Mouse (Mus musculus) ES-E14 (cell line): ENCODE results near the gene Osbpl10. TPM values are rescaled to one million over a fixed set of nuclear protein-coding genes. Genes with fewer than 3 reads are reported as not detected.

ENCODE experiments used
- DNase-seq: peaks from one replicate; pipeline ENCODE4 v3.0.0-alpha.2; 2013; ENCODE audit warnings: low read depth, low spot score
- H3K27ac ChIP-seq: 2 replicates; pipeline ENCODE4 v1.5.1; 2012; ENCODE audit warnings: low read depth, mild to moderate bottlenecking, low read length, moderate library complexity, mixed read lengths; ENCODE audit not compliant: poor library complexity, insufficient read depth, severe bottlenecking
- H3K36me3 ChIP-seq: 2 replicates; pipeline ENCODE4 v1.6.1; 2012; ENCODE audit warnings: mild to moderate bottlenecking, low read length, moderate library complexity, mixed read lengths; ENCODE audit not compliant: control insufficient read depth, poor library complexity, insufficient read depth, severe bottlenecking
- H3K4me1 ChIP-seq, 2 experiments: fragments of 150-350 bp in 1 of 2; sonication (generic) in 1 of 2; 2 replicates each; pipeline ENCODE4 v1.6.1; 2012; ENCODE audit warnings: low read length in 2 of 2, mild to moderate bottlenecking in 1 of 2, mixed read lengths in 1 of 2; ENCODE audit not compliant: control insufficient read depth in 2 of 2, insufficient read depth in 2 of 2, poor library complexity in 1 of 2
- H3K4me3 ChIP-seq, 2 experiments: fragments of 150-350 bp in 1 of 2; sonication (generic) in 1 of 2; 2 replicates each; pipeline ENCODE4 v1.5.1; 2012; ENCODE audit warnings: low read length in 2 of 2, low read depth in 1 of 2, mild to moderate bottlenecking in 1 of 2, mixed read lengths in 1 of 2; ENCODE audit not compliant: insufficient read depth in 1 of 2, poor library complexity in 1 of 2, severe bottlenecking in 1 of 2
- H3K9ac ChIP-seq: 2 replicates; pipeline ENCODE4 v1.6.1; 2012; ENCODE audit warnings: low read depth, mild to moderate bottlenecking, low read length, mixed read lengths; ENCODE audit not compliant: poor library complexity, insufficient read depth, severe bottlenecking
- H3K9me3 ChIP-seq: fragments of 150-350 bp; sonication (generic); 2 replicates; pipeline ENCODE4 v1.6.1; 2012; ENCODE audit warnings: low read depth, mild to moderate bottlenecking, low read length; ENCODE audit not compliant: control insufficient read depth, insufficient read depth
- CHD2 ChIP-seq: IDR thresholded peaks from 2 replicates; pipeline ENCODE4 v1.6.1; 2014; ENCODE audit warnings: mild to moderate bottlenecking, low read depth, low read length, inconsistent platforms
- HCFC1 ChIP-seq: IDR thresholded peaks from 2 replicates; pipeline ENCODE4 v1.6.1; 2012; ENCODE audit warnings: low read length, inconsistent platforms, borderline replicate concordance; ENCODE audit not compliant: insufficient read depth
- MAFK ChIP-seq: IDR thresholded peaks from 2 replicates; pipeline ENCODE4 v1.6.1; 2014; ENCODE audit warnings: mild to moderate bottlenecking, low read depth, low read length, inconsistent platforms; ENCODE audit not compliant: insufficient read depth
- ZC3H11A ChIP-seq: IDR thresholded peaks from 2 replicates; pipeline ENCODE4 v1.6.1; 2012; ENCODE audit warnings: low read depth, mild to moderate bottlenecking, inconsistent platforms, low read length, borderline replicate concordance
- ZNF384 ChIP-seq: IDR thresholded peaks from 2 replicates; pipeline ENCODE4 v1.6.1; 2012; ENCODE audit warnings: low read depth, low read length, inconsistent platforms
- in situ Hi-C, 2 experiments: fragments of 600-800 bp; cut with MboI; formaldehyde crosslinking; loops; one replicate each; pipeline ENCODE4 v1.15.1; 2025; ENCODE audit warnings: low sequenced_read_pairs in 2 of 2, inconsistent platforms in 1 of 2; ENCODE audit not compliant: unreplicated experiment in 2 of 2
- total RNA-seq: library from RNA; depleted of rRNA; stranded (reverse); fragments of 300-350 nt; gene quantifications from 2 replicates; pipeline ENCODE4 v1.2.3, GENCODE M21; 2012

Gene Osbpl10
- total RNA-seq, 1 experiment: 15.2 TPM

GRCm38 (mm10) chr9:115214572-115215571, 236.5 kb downstream of the Osbpl10 start:
- in situ Hi-C loops: no loop called here
- Histone ChIP-seq H3K27ac (no peak overlapping the region), H3K9me3 (no peaks in the 10 kb centered on the region), H3K4me3 (no peak overlapping the region), H3K36me3 (no peaks in the 10 kb centered on the region), H3K4me1 (peaks cover 9 to 30% of the 10 kb centered on the region in 2 experiments), H3K9ac (no peak overlapping the region; the same call in 1 of the 2 replicates)
- TF ChIP-seq HCFC1: no peak
- no peak for TF ChIP-seq MAFK
- no peak for TF ChIP-seq ZC3H11A
- peak; percentile 42; the same call in 1 of the 2 replicates for TF ChIP-seq ZNF384
- no peak for DNase-seq

DNA sequence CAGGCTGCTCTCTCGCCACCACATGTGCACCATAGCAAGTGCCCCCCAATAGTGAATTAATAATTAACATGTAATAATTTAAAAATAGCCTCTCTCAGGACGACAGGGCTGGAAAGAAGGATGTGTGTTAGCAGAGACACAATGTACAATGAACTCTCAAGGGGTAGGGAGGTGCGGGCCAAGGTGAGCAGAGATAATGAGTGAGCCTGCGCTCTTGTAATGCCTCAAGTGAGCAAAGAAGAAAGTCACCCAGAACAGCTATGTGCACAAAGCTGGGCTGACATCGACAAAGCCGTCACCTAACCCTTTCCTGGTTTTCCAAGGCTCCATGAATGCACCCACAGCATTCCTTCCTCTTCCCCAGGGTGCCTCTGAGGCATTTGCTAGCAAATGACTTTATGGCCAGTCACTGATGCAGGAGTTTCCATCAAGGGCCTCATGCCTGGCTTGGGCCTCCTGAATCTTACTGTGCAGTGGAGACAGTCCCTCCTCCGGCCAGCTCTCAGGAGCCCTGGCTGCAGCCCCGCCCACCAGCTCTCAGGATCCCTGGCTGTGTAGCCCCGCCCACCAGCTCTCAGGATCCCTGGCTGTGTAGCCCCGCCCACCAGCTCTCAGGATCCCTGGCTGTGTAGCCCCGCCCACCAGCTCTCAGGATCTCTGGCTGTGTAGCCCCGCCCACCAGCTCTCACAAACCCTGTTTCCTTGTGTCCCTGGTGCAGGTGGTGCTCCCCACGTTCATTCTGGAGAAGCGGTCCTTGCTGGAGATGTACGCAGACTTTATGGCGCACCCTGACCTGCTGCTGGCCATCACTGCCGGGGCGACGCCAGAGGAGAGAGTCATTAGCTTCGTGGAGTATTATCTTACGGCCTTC, 237.7 kb downstream of the Osbpl10 start:
- Histone ChIP-seq H3K9me3 (no peaks in the 10 kb centered on the region), H3K4me3 (peak overlapping the region; percentile 47 to 65), H3K27ac (no peak overlapping the region), H3K4me1 (peaks cover 9 to 30% of the 10 kb centered on the region in 2 experiments), H3K9ac (no peak overlapping the region), H3K36me3 (no peaks in the 10 kb centered on the region)
- in situ Hi-C loops: no loop called here
- TF ChIP-seq ZC3H11A (no peak), CHD2 (no peak), MAFK (no peak), ZNF384 (no peak), HCFC1 (no peak)
- DNase-seq: peak; percentile 72

- no peaks in the 10 kb centered on the region for H3K9me3 ChIP-seq
- peaks cover 9 to 24% of the 10 kb centered on the region in 2 experiments for H3K4me1 ChIP-seq
- no peaks in the 10 kb centered on the region for H3K36me3 ChIP-seq
- H3K9ac ChIP-seq: no peak overlapping the region
- in situ Hi-C loops: no loop called here
- no peak overlapping the region for H3K4me3 ChIP-seq
- no peak for TF ChIP-seq HCFC1
- TF ChIP-seq ZC3H11A: no peak
- no peak for TF ChIP-seq ZNF384
- no peak for TF ChIP-seq CHD2
- no peak for TF ChIP-seq MAFK
- DNase-seq: no peak
- H3K27ac ChIP-seq: no peak overlapping the region
These were observed 239.6 kb downstream of the Osbpl10 start for GRCm38 (mm10) chr9:115217984-115218383.

DNA sequence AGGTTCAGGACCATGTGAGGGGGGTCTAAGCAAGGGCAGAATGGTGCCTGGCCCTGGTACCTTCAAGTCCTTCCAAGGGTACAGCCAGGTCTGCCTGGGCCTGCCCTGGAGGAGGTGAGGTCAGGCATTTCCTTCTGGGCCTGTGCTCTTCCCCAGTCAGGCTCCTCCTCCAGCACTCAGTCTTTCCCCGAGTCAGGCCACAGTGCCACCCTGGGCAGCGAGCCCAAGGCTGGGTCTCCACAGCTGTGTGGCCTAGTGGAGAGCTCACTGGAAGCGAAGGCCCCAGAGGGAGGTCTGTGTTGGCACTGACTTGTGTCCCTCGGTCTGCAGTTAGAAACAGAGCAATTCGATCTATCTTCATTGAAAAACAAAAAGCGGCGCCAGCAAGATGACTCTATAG, 242.1 kb downstream of the Osbpl10 start:
- H3K27ac ChIP-seq: no peak overlapping the region
- no peak for DNase-seq
- H3K9ac ChIP-seq: no peak overlapping the region
- H3K36me3 ChIP-seq: peaks cover 3% of the 10 kb centered on the region; the same call in 1 of the 2 replicates
- H3K9me3 ChIP-seq: no peaks in the 10 kb centered on the region
- no peak for TF ChIP-seq ZNF384
- no peak for TF ChIP-seq HCFC1
- no peak for TF ChIP-seq CHD2
- TF ChIP-seq MAFK: no peak
- no peak for TF ChIP-seq ZC3H11A
- H3K4me3 ChIP-seq: no peak overlapping the region
- in situ Hi-C loops: no loop called here
- H3K4me1 ChIP-seq: peaks cover 2 to 8% of the 10 kb centered on the region in 2 experiments; a peak in 3 of 4 replicates
